Mouse (Mus musculus): ENCODE data around the gene Tbc1d21.
A peak's percentile ranks its signal among the peaks of the same experiment; 100 is the strongest.

Tbc1d21 gene

GRCm38 (mm10) chr9:58370355-58370754 is at the start of gene Tbc1d21:
Gene Tbc1d21 (minus strand): TSS chr9:58370455.
- DNase-seq: no peak

DNA sequence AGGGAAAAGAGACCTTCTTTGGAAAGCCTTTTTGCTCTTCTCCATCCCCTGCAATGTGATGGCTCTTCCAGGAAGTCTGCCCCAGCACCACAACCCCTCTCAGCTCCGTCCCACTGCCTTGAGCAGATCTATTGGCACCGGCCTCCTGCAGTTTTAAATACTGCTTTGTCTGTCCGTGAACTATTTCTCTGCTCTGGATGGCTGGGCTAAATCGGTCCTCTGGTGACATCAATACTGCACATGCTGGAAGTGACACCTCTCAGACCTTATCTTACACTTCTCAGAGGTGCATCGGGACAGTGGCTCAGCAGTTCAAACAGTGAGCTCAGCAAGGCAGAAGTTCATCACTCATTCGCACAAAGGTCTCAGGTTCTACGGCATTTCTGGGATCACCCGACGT is 41.3 kb upstream of the Tbc1d21 start:
- DNase-seq: no peak

- DNase-seq: peak; percentile 92
Observed at GRCm38 (mm10) chr9:58410057-58410735, 39.9 kb upstream of the Tbc1d21 start.

- DNase-seq: peak; percentile 38
Observed at GRCm38 (mm10) chr9:58409247-58409646, 39.0 kb upstream of the Tbc1d21 start.

DNA sequence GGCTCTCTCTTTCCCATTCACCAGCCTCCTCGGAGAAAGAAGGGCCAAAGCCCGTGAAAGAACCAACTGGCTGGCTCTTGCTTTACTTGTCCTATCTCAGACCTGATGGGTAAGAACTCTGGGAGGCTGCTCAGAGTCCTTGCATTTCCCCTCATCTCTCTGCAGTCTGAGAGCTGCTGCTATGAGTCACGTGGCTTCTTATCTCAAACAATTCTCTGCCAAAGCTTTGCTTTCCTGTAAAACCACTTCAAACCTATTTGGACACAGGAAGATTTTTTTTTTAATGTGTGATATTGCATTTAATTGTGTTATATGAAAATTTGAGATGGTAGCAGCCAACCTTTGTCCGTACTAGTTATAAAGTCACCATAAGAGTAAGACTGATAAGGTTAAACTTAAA is 34.2 kb upstream of the Tbc1d21 start:
- no peak for DNase-seq

- peak; percentile 78 for DNase-seq
Observed at GRCm38 (mm10) chr9:58401371-58402082, 31.3 kb upstream of the Tbc1d21 start.

DNA sequence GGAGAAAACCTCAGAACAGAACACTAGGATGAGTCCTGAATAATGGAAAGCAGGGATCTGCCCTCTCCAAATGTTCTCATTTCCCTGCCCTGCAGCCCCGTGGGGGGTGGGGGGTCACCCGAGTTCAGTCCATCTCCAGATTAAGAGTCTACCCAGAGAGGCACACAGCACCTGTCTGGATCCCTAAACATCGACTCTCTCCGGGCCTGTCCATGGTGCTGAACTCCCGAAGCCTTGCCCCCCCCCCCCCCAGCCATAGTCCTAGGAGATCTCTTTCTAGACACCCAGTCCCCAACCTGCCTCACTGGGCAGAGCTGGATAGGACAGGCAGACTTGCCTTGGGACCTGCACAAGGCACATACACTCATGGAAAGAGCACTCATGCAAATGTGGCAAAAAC is 29.4 kb upstream of the Tbc1d21 start:
- no peak for DNase-seq

DNA sequence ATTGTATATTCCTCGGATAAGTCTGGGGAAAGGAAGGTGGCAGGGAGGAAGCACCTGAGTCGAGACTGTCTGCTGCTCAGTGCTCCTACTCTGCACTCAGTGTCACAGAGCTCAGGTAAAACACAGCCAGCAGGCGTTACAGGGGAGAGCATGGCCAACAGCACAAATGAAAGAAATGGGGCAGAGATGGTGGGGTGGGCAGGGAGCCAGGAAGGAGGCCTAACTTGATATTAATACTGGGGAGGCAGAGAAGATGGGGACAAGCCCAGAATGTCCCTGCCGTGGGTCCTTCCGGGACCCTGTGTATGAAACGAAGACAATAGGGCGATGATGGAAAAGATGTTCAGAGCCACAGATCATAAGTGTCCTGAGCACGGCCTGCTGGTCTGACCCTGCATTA is 24.4 kb upstream of the Tbc1d21 start:
- peak; percentile 39 for DNase-seq

GRCm38 (mm10) chr9:58393875-58394274 is 23.6 kb upstream of the Tbc1d21 start:
- DNase-seq: peak; percentile 89

- no peak for DNase-seq
Observed at GRCm38 (mm10) chr9:58388381-58388780, 18.1 kb upstream of the Tbc1d21 start.

DNA sequence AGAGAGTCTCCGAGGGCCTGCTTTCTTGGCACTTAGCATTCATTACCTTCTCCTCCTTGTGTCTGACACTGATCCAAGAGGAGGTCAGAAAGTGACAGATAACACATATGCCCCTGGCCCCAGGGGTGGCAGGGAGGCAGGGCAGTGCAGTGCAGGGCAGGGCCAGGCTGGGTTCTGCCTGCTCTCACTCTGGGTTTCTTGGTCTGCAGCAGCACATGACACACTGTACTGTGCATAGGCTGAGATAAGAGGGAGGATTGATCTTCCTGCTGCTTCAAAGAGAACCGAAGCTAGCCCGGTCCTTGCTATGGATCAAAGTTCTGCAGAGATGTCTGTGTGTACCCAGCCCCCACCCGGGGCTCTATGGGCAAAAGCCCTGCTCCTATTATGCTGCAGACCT is 8.6 kb upstream of the Tbc1d21 start:
- no peak for DNase-seq

DNA sequence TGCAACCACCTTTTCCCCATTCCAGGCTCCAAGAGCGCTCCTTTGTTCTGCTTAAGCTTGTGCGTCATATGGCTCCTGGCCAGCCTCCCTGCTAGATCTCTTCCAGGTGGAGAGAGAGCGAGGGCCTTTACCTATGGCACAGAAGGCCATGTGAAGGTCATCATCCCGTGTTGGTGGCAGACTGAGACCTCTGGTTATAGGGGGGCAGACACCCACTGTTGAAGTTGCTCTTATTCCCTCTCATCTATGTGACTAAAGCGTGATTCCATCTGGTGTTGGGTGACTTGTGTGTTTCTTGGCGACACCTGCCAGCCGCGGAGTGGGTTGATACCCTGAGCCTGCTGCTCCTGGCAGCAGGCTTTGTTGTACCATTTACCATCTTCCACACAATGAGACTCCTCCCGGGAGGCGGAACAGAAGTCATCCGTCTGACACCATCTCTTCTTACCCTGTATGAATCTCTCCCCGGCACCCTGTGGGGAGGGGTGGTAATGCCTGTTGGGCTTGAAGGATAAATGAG is 3.7 kb upstream of the Tbc1d21 start:
- DNase-seq: peak; percentile 49

DNA sequence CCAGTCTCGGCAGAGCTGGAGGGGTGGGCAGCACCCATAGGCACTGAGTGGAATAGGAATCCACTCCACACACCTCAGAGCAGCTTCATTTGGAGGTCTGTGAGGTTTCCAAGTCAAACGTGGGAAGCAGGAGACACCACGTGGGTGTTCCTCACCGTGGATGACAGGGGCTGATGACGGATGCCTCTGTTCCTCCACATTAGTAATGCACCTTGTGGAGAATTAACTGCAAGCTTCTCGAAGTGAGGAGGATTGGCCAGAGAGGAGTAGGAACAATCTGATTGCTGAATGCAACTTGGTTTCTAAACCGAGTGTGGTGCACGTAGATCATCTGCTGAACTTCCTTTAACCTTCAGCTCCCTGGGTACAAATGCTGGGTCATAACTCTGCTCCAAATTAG is 1.7 kb upstream of the Tbc1d21 start:
- DNase-seq: no peak

DNA sequence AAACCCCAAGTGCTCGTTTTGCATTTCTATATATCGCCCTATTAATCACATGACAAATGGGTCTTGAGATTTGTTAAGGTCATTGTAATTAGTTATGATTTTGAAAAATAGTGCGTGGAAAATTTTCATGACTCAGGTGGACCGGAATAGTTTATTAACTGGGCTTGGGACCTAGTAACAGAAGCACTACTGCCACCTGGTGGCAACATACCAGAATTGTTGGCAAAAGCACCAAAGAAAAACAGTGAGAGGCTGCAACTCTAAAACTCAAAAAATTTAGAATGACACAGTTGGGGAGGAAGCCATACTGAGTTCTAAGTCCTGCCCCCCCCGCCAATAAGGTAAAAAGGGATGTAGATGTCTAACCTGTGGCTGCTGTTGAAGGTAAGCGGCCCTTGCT is 611 bp downstream of the Tbc1d21 start:
- DNase-seq: peak; percentile 43

DNA sequence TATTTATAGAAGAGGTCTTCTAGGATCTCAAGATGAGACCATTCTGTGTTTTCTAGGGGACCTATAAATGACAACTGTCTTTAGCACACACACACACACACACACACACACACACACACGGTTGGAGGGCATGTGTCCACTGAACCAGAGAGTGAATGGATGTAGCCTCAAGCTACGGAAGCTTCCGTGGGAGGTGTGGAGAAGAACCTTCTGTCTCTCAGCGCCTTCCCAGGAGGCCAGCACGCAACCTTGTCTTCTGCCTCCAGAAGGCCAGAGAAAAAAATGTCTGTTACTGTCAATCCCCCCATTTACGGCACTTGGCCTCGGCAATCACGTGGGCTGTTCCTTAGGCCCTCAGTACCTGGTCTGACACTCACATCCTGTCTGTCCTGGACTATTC is 5.9 kb downstream of the Tbc1d21 start:
- DNase-seq: no peak

- DNase-seq: no peak
Observed at GRCm38 (mm10) chr9:58361956-58362355, 8.3 kb downstream of the Tbc1d21 start.

- no peak for DNase-seq
Observed at GRCm38 (mm10) chr9:58361373-58361772, 8.9 kb downstream of the Tbc1d21 start.

- DNase-seq: no peak
Observed at GRCm38 (mm10) chr9:58355262-58356050, 14.8 kb downstream of the Tbc1d21 start.

DNA sequence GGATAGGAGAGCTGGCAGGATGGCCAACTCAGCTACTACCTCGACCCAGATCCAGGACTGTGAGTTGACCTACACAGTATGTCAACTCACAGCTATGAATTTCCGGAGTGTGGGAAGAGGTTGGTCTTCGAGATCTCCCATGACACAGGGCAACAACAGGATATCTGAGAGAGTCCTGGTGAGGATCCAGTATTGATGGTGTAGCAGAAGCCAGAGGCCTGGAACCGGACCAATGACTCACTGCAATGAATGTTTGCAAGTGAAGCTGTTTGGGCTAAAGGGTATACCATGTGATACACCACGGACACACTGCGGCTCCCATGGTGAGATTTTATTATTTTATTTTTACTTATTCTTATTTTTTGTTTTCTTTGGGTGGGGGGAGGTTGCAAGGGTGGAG is 15.6 kb downstream of the Tbc1d21 start:
- DNase-seq: no peak

DNA sequence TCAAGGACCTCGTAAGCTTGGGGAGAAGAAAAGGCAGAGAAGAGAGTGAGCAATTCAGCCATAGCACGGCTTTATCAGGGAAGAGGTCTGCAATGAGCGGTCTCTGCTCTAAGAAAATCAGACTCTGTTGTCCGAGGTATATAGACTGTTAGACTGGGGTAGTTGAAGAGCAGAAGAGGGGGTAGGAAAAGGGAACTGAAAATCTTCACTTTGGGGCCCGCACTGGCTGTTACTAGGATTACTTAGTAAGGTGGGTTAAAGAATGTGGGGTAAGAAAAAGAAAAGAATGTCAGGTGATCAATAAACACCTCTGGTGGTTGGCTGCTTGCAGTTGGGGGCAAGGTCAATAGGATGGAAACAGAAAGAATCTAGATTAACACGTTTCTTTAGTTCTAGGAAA is 17.0 kb downstream of the Tbc1d21 start:
- no peak for DNase-seq

DNA sequence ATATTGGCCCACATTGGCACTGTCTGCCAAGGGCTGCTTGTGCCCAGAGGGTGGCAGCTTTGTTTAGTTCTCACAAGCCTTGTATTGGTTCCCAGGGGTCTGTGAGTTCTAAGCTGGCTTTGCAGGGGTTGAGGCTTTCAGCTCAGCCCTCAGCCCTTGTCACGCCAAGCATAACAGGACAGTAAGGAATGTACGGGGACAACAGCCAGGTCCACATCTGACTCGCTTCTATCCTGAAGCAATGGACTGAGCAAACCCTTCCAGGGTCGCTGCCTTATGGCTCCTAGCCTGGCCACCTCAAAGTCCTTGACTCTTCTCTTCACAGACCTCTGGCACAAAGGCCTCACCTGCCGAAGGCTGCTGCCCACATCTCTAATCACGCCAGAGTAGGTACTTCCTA is 22.5 kb downstream of the Tbc1d21 start:
- DNase-seq: no peak

- DNase-seq: no peak
Observed at GRCm38 (mm10) chr9:58346498-58346897, 23.8 kb downstream of the Tbc1d21 start.

GRCm38 (mm10) chr9:58345963-58346362 is 24.3 kb downstream of the Tbc1d21 start:
- no peak for DNase-seq

DNA sequence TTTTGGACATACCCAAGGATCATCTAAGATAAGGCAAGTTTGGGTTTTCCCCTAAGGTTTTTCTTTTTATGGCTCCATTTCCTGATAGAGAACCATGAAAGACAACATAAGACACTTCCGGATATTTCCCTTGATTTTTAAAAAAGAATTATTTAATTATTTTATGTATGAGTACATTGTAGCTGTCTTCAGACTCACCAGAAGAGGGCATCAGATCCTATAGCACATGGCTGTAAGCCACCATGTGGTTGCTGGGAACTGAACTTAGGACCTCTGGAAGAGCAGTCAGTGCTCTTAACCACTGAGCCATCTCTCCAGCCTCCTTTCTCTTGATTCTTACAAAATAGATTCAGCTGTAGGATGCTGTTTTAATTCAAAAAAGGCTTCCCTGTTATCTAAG is 28.5 kb downstream of the Tbc1d21 start:
- DNase-seq: no peak
